Mouse (Mus musculus): ENCODE measurements around the gene Plgrkt. TPM values are rescaled to one million over a fixed set of nuclear protein-coding genes. Genes with fewer than 3 reads are reported as not detected.

Gene Plgrkt
- polyA plus RNA-seq, 1 experiment from 2014 or later = 201 TPM

GRCm38 (mm10) chr19:29334068-29334745 lies 33.0 kb downstream of the Plgrkt start, which contains the start of gene Rln1:
Gene Rln1, minus strand, starts transcription at chr19:29334670.
- H3K4me3 ChIP-seq (replicated peaks) = peak within 1 kb of the TSS; percentile 34
- H3K4me1 ChIP-seq (replicated peaks) = peaks cover 4% of the 10 kb centered on the region
- H3K4me2 ChIP-seq (replicated peaks) = peak within 1 kb of the TSS; percentile 83
- H3K9ac ChIP-seq = peak within 1 kb of the TSS; percentile 44
- peak; percentile 63 for ATAC-seq
- no peaks in the 10 kb centered on the region; the same call in 1 of the 2 replicates for H3K27me3 ChIP-seq (replicated peaks)
- H3K36me3 ChIP-seq = no peaks in the 10 kb centered on the region
- H3K27ac ChIP-seq = no peak within 1 kb of the TSS
- H3K9me3 ChIP-seq = no peaks in the 10 kb centered on the region
- 2% methylated on average over 23 of the region's 23 CpGs for WGBS

DNA sequence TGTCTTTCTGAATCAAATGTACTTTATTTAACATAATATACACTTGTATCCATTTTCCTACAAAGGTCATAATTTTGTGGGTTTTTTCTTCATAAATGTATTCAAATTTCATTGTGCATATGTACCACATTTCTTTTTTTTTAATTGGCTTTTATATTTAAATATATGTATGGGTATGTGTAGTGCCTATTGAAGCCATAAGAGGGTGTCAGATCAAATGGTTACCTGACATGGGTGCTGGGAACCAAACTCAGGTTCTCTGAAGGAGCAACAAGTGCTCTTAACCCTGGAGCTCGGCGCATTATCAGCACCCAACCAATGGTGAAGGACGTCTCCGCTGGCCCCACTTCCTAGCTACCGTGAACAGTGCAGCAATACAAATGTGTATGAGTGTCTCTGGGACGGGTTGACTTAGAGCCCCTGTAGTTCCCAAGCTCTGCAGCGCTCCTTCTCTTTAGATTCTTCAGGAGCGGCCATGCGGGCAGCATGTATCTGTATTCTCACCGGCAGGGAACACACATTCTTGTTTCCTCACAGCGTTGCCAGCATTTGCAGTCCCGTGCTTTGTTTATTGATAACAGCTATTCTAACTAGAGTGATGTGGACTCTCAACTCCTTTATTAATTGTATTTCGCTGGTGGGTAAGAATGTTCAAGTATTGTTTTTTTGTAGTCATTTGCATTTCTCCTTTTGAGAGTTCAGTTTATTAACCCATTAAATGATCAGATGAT lies 40.2 kb downstream of the Plgrkt start:
- H3K4me3 ChIP-seq (replicated peaks) = no peak overlapping the region
- H3K36me3 ChIP-seq = no peaks in the 10 kb centered on the region
- H3K27ac ChIP-seq = no peak overlapping the region
- no peak overlapping the region for H3K4me2 ChIP-seq (replicated peaks)
- H3K9me3 ChIP-seq = no peaks in the 10 kb centered on the region
- no peaks in the 10 kb centered on the region for H3K27me3 ChIP-seq (replicated peaks)
- H3K4me1 ChIP-seq (replicated peaks) = 0 out of 2 replicates have a peak, but pooled peaks cover 2% of the 10 kb centered on the region
- no peak overlapping the region for H3K9ac ChIP-seq
- WGBS = 81% methylated on average over 13 of the region's 13 CpGs
- ATAC-seq = no peak

DNA sequence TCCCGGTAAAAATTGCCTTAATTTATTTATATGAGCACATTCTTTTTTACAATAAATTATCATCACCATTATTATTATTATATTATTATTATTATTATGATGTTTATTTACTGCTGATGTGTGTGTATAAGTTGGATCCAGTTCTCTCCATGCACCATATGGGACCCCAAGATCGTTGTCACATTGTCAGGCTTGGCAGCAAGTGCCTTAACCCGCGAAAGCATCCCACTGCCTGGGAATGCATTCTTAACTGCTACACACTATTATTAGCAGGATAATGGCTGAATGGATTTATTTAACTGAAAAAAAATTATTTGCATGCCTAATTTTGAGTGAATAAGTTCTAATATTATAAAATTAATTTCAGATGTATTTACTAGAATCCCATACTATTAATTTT lies 40.8 kb downstream of the Plgrkt start:
- WGBS = 89% methylated on average over 4 of the region's 4 CpGs
- Histone ChIP-seq H3K27ac (no peak overlapping the region), H3K36me3 (no peaks in the 10 kb centered on the region), H3K27me3 (replicated peaks) (no peaks in the 10 kb centered on the region), H3K4me2 (replicated peaks) (no peak overlapping the region), H3K9me3 (no peaks in the 10 kb centered on the region), H3K4me1 (replicated peaks) (0 out of 2 replicates have a peak, but pooled peaks cover 2% of the 10 kb centered on the region), H3K9ac (no peak overlapping the region), H3K4me3 (replicated peaks) (no peak overlapping the region)
- no peak for ATAC-seq

- WGBS = 50% methylated on average over 9 of the region's 9 CpGs
- no peak overlapping the region for H3K4me3 ChIP-seq (replicated peaks)
- H3K27me3 ChIP-seq (replicated peaks) = no peaks in the 10 kb centered on the region
- no peak overlapping the region for H3K9ac ChIP-seq
- 0 out of 2 replicates have a peak, but pooled peaks cover 2% of the 10 kb centered on the region for H3K4me1 ChIP-seq (replicated peaks)
- H3K9me3 ChIP-seq = no peaks in the 10 kb centered on the region
- no peak overlapping the region for H3K27ac ChIP-seq
- H3K36me3 ChIP-seq = no peaks in the 10 kb centered on the region
- peak overlapping the region; percentile 70 for H3K4me2 ChIP-seq (replicated peaks)
- ATAC-seq = peak; percentile 11; the same call in 1 of the 2 replicates
Measured at GRCm38 (mm10) chr19:29325852-29326180, 41.4 kb downstream of the Plgrkt start.

- Histone ChIP-seq H3K9me3 (no peaks in the 10 kb centered on the region), H3K4me3 (replicated peaks) (peak within 1 kb of the TSS; percentile 38), H3K4me2 (replicated peaks) (peak within 1 kb of the TSS; percentile 70), H3K9ac (peak within 1 kb of the TSS; percentile 39; the same call in 1 of the 2 replicates), H3K4me1 (replicated peaks) (0 out of 2 replicates have a peak, but pooled peaks cover 2% of the 10 kb centered on the region), H3K27ac (peak within 1 kb of the TSS; percentile 62), H3K27me3 (replicated peaks) (no peaks in the 10 kb centered on the region), H3K36me3 (no peaks in the 10 kb centered on the region)
- ATAC-seq = peak; percentile 98
- 3% methylated on average over 31 of the region's 31 CpGs for WGBS
Measured at GRCm38 (mm10) chr19:29325053-29325851, 41.9 kb downstream of the Plgrkt start, which contains the start of gene Insl6. Gene Insl6, minus strand, starts transcription at chr19:29325356.

GRCm38 (mm10) chr19:29323416-29324049 lies 43.7 kb downstream of the Plgrkt start:
- Histone ChIP-seq H3K27ac (no peak overlapping the region), H3K36me3 (no peaks in the 10 kb centered on the region), H3K4me1 (replicated peaks) (0 out of 2 replicates have a peak, but pooled peaks cover 2% of the 10 kb centered on the region), H3K4me2 (replicated peaks) (no peak overlapping the region), H3K9me3 (no peaks in the 10 kb centered on the region), H3K9ac (no peak overlapping the region), H3K27me3 (replicated peaks) (no peaks in the 10 kb centered on the region), H3K4me3 (replicated peaks) (no peak overlapping the region)
- no peak for ATAC-seq
- 70% methylated on average over 8 of the region's 8 CpGs for WGBS

- H3K36me3 ChIP-seq = 0 out of 2 replicates have a peak, but pooled peaks cover 3% of the 10 kb centered on the region
- WGBS = 66% methylated on average over 7 of the region's 7 CpGs
- H3K9ac ChIP-seq = no peak overlapping the region
- H3K27me3 ChIP-seq (replicated peaks) = no peaks in the 10 kb centered on the region
- H3K27ac ChIP-seq = no peak overlapping the region
- no peak overlapping the region for H3K4me3 ChIP-seq (replicated peaks)
- no peaks in the 10 kb centered on the region for H3K4me1 ChIP-seq (replicated peaks)
- ATAC-seq = no peak
- no peak overlapping the region for H3K4me2 ChIP-seq (replicated peaks)
- no peaks in the 10 kb centered on the region for H3K9me3 ChIP-seq
Measured at GRCm38 (mm10) chr19:29312661-29313060, 54.5 kb downstream of the Plgrkt start.

GRCm38 (mm10) chr19:29311791-29312190 lies 55.4 kb downstream of the Plgrkt start:
- no peaks in the 10 kb centered on the region for H3K4me1 ChIP-seq (replicated peaks)
- WGBS = 92% methylated on average over 8 of the region's 8 CpGs
- H3K4me2 ChIP-seq (replicated peaks) = no peak overlapping the region
- H3K27ac ChIP-seq = no peak overlapping the region
- H3K9me3 ChIP-seq = no peaks in the 10 kb centered on the region
- no peak overlapping the region for H3K4me3 ChIP-seq (replicated peaks)
- 0 out of 2 replicates have a peak, but pooled peaks cover 3% of the 10 kb centered on the region for H3K36me3 ChIP-seq
- no peaks in the 10 kb centered on the region for H3K27me3 ChIP-seq (replicated peaks)
- H3K9ac ChIP-seq = no peak overlapping the region
- ATAC-seq = no peak

- Histone ChIP-seq H3K27ac (no peak overlapping the region), H3K9me3 (no peaks in the 10 kb centered on the region), H3K27me3 (replicated peaks) (no peaks in the 10 kb centered on the region), H3K36me3 (0 out of 2 replicates have a peak, but pooled peaks cover 3% of the 10 kb centered on the region), H3K4me2 (replicated peaks) (no peak overlapping the region), H3K9ac (no peak overlapping the region), H3K4me1 (replicated peaks) (no peaks in the 10 kb centered on the region), H3K4me3 (replicated peaks) (no peak overlapping the region)
- ATAC-seq = no peak
Measured at GRCm38 (mm10) chr19:29308832-29309231, 58.4 kb downstream of the Plgrkt start.

- 87% methylated on average over 2 of the region's 2 CpGs for WGBS
- Histone ChIP-seq H3K27ac (no peak overlapping the region), H3K4me3 (replicated peaks) (no peak overlapping the region), H3K9ac (no peak overlapping the region), H3K4me2 (replicated peaks) (no peak overlapping the region), H3K4me1 (replicated peaks) (no peaks in the 10 kb centered on the region), H3K9me3 (no peaks in the 10 kb centered on the region), H3K36me3 (peaks cover 7% of the 10 kb centered on the region; the same call in 1 of the 2 replicates), H3K27me3 (replicated peaks) (no peaks in the 10 kb centered on the region)
- no peak for ATAC-seq
Measured at GRCm38 (mm10) chr19:29302119-29302518, 65.1 kb downstream of the Plgrkt start.

DNA sequence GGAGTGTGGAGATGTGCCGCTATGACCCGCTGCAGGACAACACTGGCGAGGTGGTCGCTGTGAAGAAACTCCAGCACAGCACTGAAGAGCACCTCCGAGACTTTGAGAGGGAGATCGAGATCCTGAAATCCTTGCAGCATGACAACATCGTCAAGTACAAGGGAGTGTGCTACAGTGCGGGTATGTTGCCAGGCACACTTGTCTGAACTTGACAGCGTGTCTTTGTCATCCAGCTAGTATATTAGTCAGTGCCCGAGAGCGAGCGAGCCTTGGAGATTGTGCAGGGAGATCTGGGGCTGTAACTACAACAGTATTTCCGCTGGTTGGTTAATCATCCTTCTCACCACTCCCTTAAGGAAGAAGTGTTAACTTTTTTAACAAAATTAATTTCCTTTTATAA lies 66.3 kb downstream of the Plgrkt start:
- no peak overlapping the region for H3K27ac ChIP-seq
- H3K36me3 ChIP-seq = peaks cover 7% of the 10 kb centered on the region; the same call in 1 of the 2 replicates
- ATAC-seq = no peak
- H3K4me1 ChIP-seq (replicated peaks) = no peaks in the 10 kb centered on the region
- H3K9ac ChIP-seq = no peak overlapping the region
- H3K9me3 ChIP-seq = no peaks in the 10 kb centered on the region
- no peaks in the 10 kb centered on the region for H3K27me3 ChIP-seq (replicated peaks)
- no peak overlapping the region for H3K4me2 ChIP-seq (replicated peaks)
- no peak overlapping the region for H3K4me3 ChIP-seq (replicated peaks)
- WGBS = 94% methylated on average over 13 of the region's 13 CpGs

All from intestine, embryonic 15.5 days (tissue).